Mouse (Mus musculus): ENCODE results near the gene Aimp2.

Gene Aimp2

GRCm38 (mm10) chr5:143909417-143910400, at the start of gene Aimp2, which contains the start of gene Pms2:
Gene Aimp2, minus strand, starts transcription at chr5:143909847.
Gene Pms2, plus strand, starts transcription at chr5:143909964.
- peak; percentile 94 for DNase-seq (ENCODE audit: low read depth, low spot score)

- DNase-seq (ENCODE audit: low read depth, low spot score), result no peak
Measured at GRCm38 (mm10) chr5:143957101-143957500, 47.5 kb upstream of the Aimp2 start.

GRCm38 (mm10) chr5:143950016-143950415, 40.4 kb upstream of the Aimp2 start:
- no peak for DNase-seq (ENCODE audit: low read depth, low spot score)

GRCm38 (mm10) chr5:143948361-143948760, 38.7 kb upstream of the Aimp2 start:
- DNase-seq (ENCODE audit: low read depth, low spot score), result no peak

GRCm38 (mm10) chr5:143943231-143944125, 33.8 kb upstream of the Aimp2 start:
- no peak for DNase-seq (ENCODE audit: low read depth, low spot score)

- no peak for DNase-seq (ENCODE audit: low read depth, low spot score)
Measured at GRCm38 (mm10) chr5:143941588-143941987, 31.9 kb upstream of the Aimp2 start.

- no peak for DNase-seq (ENCODE audit: low read depth, low spot score)
Measured at GRCm38 (mm10) chr5:143936156-143936555, 26.5 kb upstream of the Aimp2 start.

- no peak for DNase-seq (ENCODE audit: low read depth, low spot score)
Measured at GRCm38 (mm10) chr5:143933875-143934274, 24.2 kb upstream of the Aimp2 start.

GRCm38 (mm10) chr5:143933414-143933813, 23.8 kb upstream of the Aimp2 start:
- no peak for DNase-seq (ENCODE audit: low read depth, low spot score)

GRCm38 (mm10) chr5:143932831-143933230, 23.2 kb upstream of the Aimp2 start, which contains the start of gene Rsph10b:
Gene Rsph10b, plus strand, starts transcription at chr5:143933035.
- no peak for DNase-seq (ENCODE audit: low read depth, low spot score)

GRCm38 (mm10) chr5:143931863-143932580, 22.4 kb upstream of the Aimp2 start:
- no peak for DNase-seq (ENCODE audit: low read depth, low spot score)

- no peak for DNase-seq (ENCODE audit: low read depth, low spot score)
Measured at GRCm38 (mm10) chr5:143930656-143931055, 21.0 kb upstream of the Aimp2 start.

- no peak for DNase-seq (ENCODE audit: low read depth, low spot score)
Measured at GRCm38 (mm10) chr5:143929291-143929690, 19.6 kb upstream of the Aimp2 start.

- DNase-seq (ENCODE audit: low read depth, low spot score), result no peak
Measured at GRCm38 (mm10) chr5:143927875-143928274, 18.2 kb upstream of the Aimp2 start, which contains the start of gene Gm42421. Gene Gm42421, plus strand, starts transcription at chr5:143928175.

GRCm38 (mm10) chr5:143924781-143925452, 15.3 kb upstream of the Aimp2 start:
- DNase-seq (ENCODE audit: low read depth, low spot score), result no peak

GRCm38 (mm10) chr5:143918120-143918519, 8.5 kb upstream of the Aimp2 start:
- DNase-seq (ENCODE audit: low read depth, low spot score), result no peak

GRCm38 (mm10) chr5:143917418-143917817, 7.8 kb upstream of the Aimp2 start:
- no peak for DNase-seq (ENCODE audit: low read depth, low spot score)

GRCm38 (mm10) chr5:143916221-143916620, 6.6 kb upstream of the Aimp2 start:
- DNase-seq (ENCODE audit: low read depth, low spot score), result no peak

- DNase-seq (ENCODE audit: low read depth, low spot score), result no peak
Measured at GRCm38 (mm10) chr5:143908926-143909325, 721 bp downstream of the Aimp2 start.

GRCm38 (mm10) chr5:143906429-143906828, 3.2 kb downstream of the Aimp2 start:
- no peak for DNase-seq (ENCODE audit: low read depth, low spot score)

GRCm38 (mm10) chr5:143903813-143904212, 5.8 kb downstream of the Aimp2 start:
- DNase-seq (ENCODE audit: low read depth, low spot score), result no peak

Data from WW6 (cell line).